Comparison of ENCODE assay signal across 9 mouse cellular contexts in genomic region chr14:34569534-34570194, GRCm38 (mm10). TPM values are rescaled to one million over a fixed set of nuclear protein-coding genes. Genes with fewer than 3 reads are reported as not detected.
DNase-seq lines count a peak whose midpoint lies in the region; ATAC-seq lines count a peak whose summit lies in the region.
"Had no signal": no experiment of that assay in that cellular context is flagged by ENCODE, and none has a peak within 500 bp of the region (broad histone marks: within the 10 kb centered on the region; RNA-seq: fewer than 3 reads in every experiment).

No protein-coding gene starts in this region.

- WGBS in heart, embryonic 12.5 days = 25% methylated on average over 27 of the region's 27 CpGs
- 22% methylated on average over 27 of the region's 27 CpGs for WGBS in heart, embryonic 16.5 days
- WGBS in midbrain, embryonic 11.5 days = 42% methylated on average over 27 of the region's 27 CpGs

- no peaks in the 10 kb centered on the region for H3K9me3 ChIP-seq in heart, embryonic 12.5 days (replicated peaks)
- no peaks in the 10 kb centered on the region for H3K9me3 ChIP-seq in heart, embryonic 16.5 days (replicated peaks; ENCODE audit: control insufficient read depth, low read length)
- no peaks in the 10 kb centered on the region for H3K9me3 ChIP-seq in midbrain, embryonic 11.5 days (ENCODE audit: control insufficient read depth, low read length)

- DNase-seq in heart, postnatal 10 days = no peak
- peak; percentile 50 for DNase-seq in brain, adult 2 months (ENCODE audit: low read depth, low spot score)
- peak; percentile 87 for DNase-seq in midbrain, embryonic 11.5 days (ENCODE audit: low spot score, missing footprints)
- no peak for DNase-seq in B cell, adult 2 months
- DNase-seq in right cerebral cortex, postnatal 25 days = no peak
- DNase-seq in layer of hippocampus, adult 9-10 months (ENCODE audit: low spot score) = no peak

- no peaks in the 10 kb centered on the region for H3K27me3 ChIP-seq in heart, embryonic 12.5 days (replicated peaks)
- H3K27me3 ChIP-seq in heart, embryonic 16.5 days (ENCODE audit: control insufficient read depth, insufficient read depth, low read length) = no peaks in the 10 kb centered on the region
- H3K27me3 ChIP-seq in midbrain, embryonic 11.5 days (ENCODE audit: control insufficient read depth, insufficient read depth, low read length) = no peaks in the 10 kb centered on the region; the same call in 1 of the 2 replicates

- peak overlapping the region; percentile 65 for H3K27ac ChIP-seq in heart, embryonic 12.5 days (ENCODE audit: poor library complexity, severe bottlenecking)
- peak overlapping the region; percentile 81 for H3K27ac ChIP-seq in heart, embryonic 16.5 days (ENCODE audit: low read length)
- no peak overlapping the region for H3K27ac ChIP-seq in midbrain, embryonic 11.5 days (ENCODE audit: low read depth, low read length)

- intact Hi-C loops in heart, postnatal 10 days (cut with DNase I) = loop anchor here (2.0 kb wide), 2 partner anchors 111 to 199 kb away; no protein-coding TSS in a partner anchor

- ATAC-seq in heart, embryonic 12.5 days (ENCODE audit: insufficient number of reproducible peaks, low FRiP score) = no peak
- no peak for ATAC-seq in heart, embryonic 16.5 days (replicated peaks; ENCODE audit: extremely low read depth, insufficient read depth, low FRiP score)
- ATAC-seq in midbrain, embryonic 11.5 days (ENCODE audit: low FRiP score) = 0 out of 2 replicates have a peak, but pooled peaks have one; percentile 6

- peaks cover 6% of the 10 kb centered on the region; the same call in 1 of the 2 replicates for H3K36me3 ChIP-seq in heart, embryonic 12.5 days
- peaks cover 2% of the 10 kb centered on the region; the same call in 1 of the 2 replicates for H3K36me3 ChIP-seq in heart, embryonic 16.5 days (ENCODE audit: control insufficient read depth, insufficient read depth)
- no peaks in the 10 kb centered on the region for H3K36me3 ChIP-seq in midbrain, embryonic 11.5 days (ENCODE audit: control insufficient read depth, insufficient read depth, low read length)

- H3K4me3 ChIP-seq in heart, embryonic 12.5 days = peak overlapping the region; percentile 26
- H3K4me3 ChIP-seq in heart, embryonic 16.5 days (ENCODE audit: low read length) = peak overlapping the region; percentile 21
- H3K4me3 ChIP-seq in midbrain, embryonic 11.5 days (ENCODE audit: low read depth, low read length) = peak overlapping the region; percentile 9; the same call in 1 of the 2 replicates

- peak overlapping the region; percentile 14 for H3K9ac ChIP-seq in heart, embryonic 12.5 days
- peak overlapping the region; percentile 63 for H3K9ac ChIP-seq in heart, embryonic 16.5 days (ENCODE audit: low read length)
- no peak overlapping the region for H3K9ac ChIP-seq in midbrain, embryonic 11.5 days (ENCODE audit: low read length)

- peak overlapping the region; percentile 63 for H3K4me2 ChIP-seq in heart, embryonic 12.5 days
- peak overlapping the region; percentile 62 for H3K4me2 ChIP-seq in heart, embryonic 16.5 days (ENCODE audit: low read depth, low read length)
- peak overlapping the region; percentile 40 for H3K4me2 ChIP-seq in midbrain, embryonic 11.5 days

- peaks cover 87% of the 10 kb centered on the region for H3K4me1 ChIP-seq in heart, embryonic 12.5 days (replicated peaks)
- H3K4me1 ChIP-seq in heart, embryonic 16.5 days (ENCODE audit: control insufficient read depth, insufficient read depth, low read length) = peaks cover 88% of the 10 kb centered on the region
- H3K4me1 ChIP-seq in midbrain, embryonic 11.5 days (ENCODE audit: control insufficient read depth, insufficient read depth, low read length) = no peaks in the 10 kb centered on the region

RNA-seq across cellular contexts. Expression of gene Ldb3, which starts 18.8 kb away (rescaled TPM):
- polyA plus RNA-seq in heart, embryonic 12.5 days (2016; fragmentation: Nextera tagmentation; extraction: Ambion mirVana) = 226 and 239 TPM in 2 replicates
- total RNA-seq in heart, postnatal 10 days (2021) = 100 to 1,000 TPM; 879 to 920 TPM
- polyA plus RNA-seq in heart, embryonic 16.5 days (2015; fragmentation: Nextera tagmentation; extraction: Ambion mirVana) = 356 and 369 TPM in 2 replicates
- polyA plus RNA-seq in midbrain, embryonic 11.5 days (2014; fragmentation: Nextera tagmentation; extraction: Ambion mirVana) = 0.07 TPM in 1 of 2 replicates, not detected in the other

RNA-seq across cellular contexts. Expression of gene Opn4, which starts 30.3 kb away (rescaled TPM):
- polyA plus RNA-seq in heart, embryonic 12.5 days (2016; fragmentation: Nextera tagmentation; extraction: Ambion mirVana) = 4.3 and 4.9 TPM in 2 replicates
- total RNA-seq in heart, postnatal 10 days (2021) = 1 to 10 TPM; 2.0 to 2.3 TPM
- 6.8 and 8.5 TPM in 2 replicates for polyA plus RNA-seq in heart, embryonic 16.5 days (2015; fragmentation: Nextera tagmentation; extraction: Ambion mirVana)
- polyA plus RNA-seq in midbrain, embryonic 11.5 days (2014; fragmentation: Nextera tagmentation; extraction: Ambion mirVana) = 0.17 TPM in 1 of 2 replicates, not detected in the other
- total RNA-seq: left cerebral cortex, adult 18-20 months had no signal

RNA-seq across cellular contexts. Expression of gene 9230112D13Rik, which starts 47.1 kb away (rescaled TPM):
- not detected in 2 replicates for polyA plus RNA-seq in heart, embryonic 12.5 days (2016; fragmentation: Nextera tagmentation; extraction: Ambion mirVana)
- not detected for total RNA-seq in heart, postnatal 10 days (2021)
- polyA plus RNA-seq in heart, embryonic 16.5 days (2015; fragmentation: Nextera tagmentation; extraction: Ambion mirVana) = not detected in 2 replicates
- polyA plus RNA-seq in midbrain, embryonic 11.5 days (2014; fragmentation: Nextera tagmentation; extraction: Ambion mirVana) = not detected in 2 replicates
- total RNA-seq: left cerebral cortex, adult 18-20 months had no signal

Comparison
In these comparisons a context has a peak if more than half of its experiments do, and no peak if none do; other contexts are left out.
1. DNase-seq: peak in brain, adult 2 months (single experiment) and midbrain, embryonic 11.5 days (single experiment); none in heart, postnatal 10 days (0 of 2), B cell, adult 2 months (0 of 2), right cerebral cortex, postnatal 25 days (single experiment) and layer of hippocampus, adult 9-10 months (single experiment).
2. RNA of gene Ldb3, which starts 18.8 kb away (polyA plus RNA-seq): 356 to 369 TPM in heart, embryonic 16.5 days and 226 to 239 TPM in heart, embryonic 12.5 days; 0.07 TPM in midbrain, embryonic 11.5 days; every median in the first group is over 100 times any median in the second.
3. Peak in every context shown above with its lines, with median percentiles within 50 percentile points of each other: H3K4me2 ChIP-seq and H3K4me3 ChIP-seq.